Comparison of ENCODE assay signal across 18 mouse cellular contexts in genomic region chr12:111385883-111386641, GRCm38 (mm10). TPM values are rescaled to one million over a fixed set of nuclear protein-coding genes. Genes with fewer than 3 reads are reported as not detected.
A peak's percentile ranks its signal among the peaks of the same experiment; 100 is the strongest.
DNase-seq lines count a peak whose midpoint lies in the region; ATAC-seq and TF ChIP-seq lines count a peak whose summit lies in the region.
"Had no signal": no experiment of that assay in that cellular context is flagged by ENCODE, and none has a peak within 500 bp of the region (broad histone marks: within the 10 kb centered on the region; RNA-seq: fewer than 3 reads in every experiment).

No protein-coding gene starts in this region.

- no peaks in the 10 kb centered on the region for H3K36me3 ChIP-seq in heart, embryonic 11.5 days (ENCODE audit: control insufficient read depth, insufficient read depth, low read length)
- no peaks in the 10 kb centered on the region for H3K36me3 ChIP-seq in kidney, postnatal 0 days (ENCODE audit: insufficient read depth, low read length)
- H3K36me3 ChIP-seq in spleen, adult 2 months (ENCODE audit: control insufficient read depth, insufficient read depth, low read length), result no peaks in the 10 kb centered on the region
- H3K36me3 ChIP-seq: G1E; midbrain, embryonic 15.5 days; neural tube, embryonic 13.5 days had no signal

- TF ChIP-seq POLR2A in spleen, adult 2 months (IDR thresholded peaks at IDR 0.05; ENCODE audit: low read depth, low read length), result no peak

- TF ChIP-seq CTCF in kidney, postnatal 0 days (IDR thresholded peaks at IDR 0.05; ENCODE audit: low read depth), result no peak
- no peak for TF ChIP-seq CTCF in spleen, adult 2 months (IDR thresholded peaks at IDR 0.05; ENCODE audit: extremely low read depth, insufficient read depth, insufficient read length, insufficient replicate concordance)

- no peak overlapping the region for H3K9ac ChIP-seq in heart, embryonic 11.5 days (ENCODE audit: low read depth, low read length)
- no peak overlapping the region for H3K9ac ChIP-seq in kidney, postnatal 0 days (ENCODE audit: low read depth, low read length)
- H3K9ac ChIP-seq: midbrain, embryonic 15.5 days; neural tube, embryonic 13.5 days had no signal

- peak overlapping the region; percentile 84 for H3K27ac ChIP-seq in heart, embryonic 11.5 days (ENCODE audit: low read depth, low read length)
- peak overlapping the region; percentile 73 for H3K27ac ChIP-seq in kidney, postnatal 0 days
- H3K27ac ChIP-seq in spleen, adult 2 months (ENCODE audit: insufficient read depth, low read length), result peak overlapping the region; percentile 16; the same call in 1 of the 2 replicates
- H3K27ac ChIP-seq: midbrain, embryonic 15.5 days; neural tube, embryonic 13.5 days had no signal

- 76% methylated on average over 13 of the region's 13 CpGs for WGBS in heart, embryonic 11.5 days (ENCODE audit: insufficient replicate concordance)
- WGBS in kidney, postnatal 0 days, result 74% methylated on average over 13 of the region's 13 CpGs
- WGBS in spleen, adult 2 months, result 80% methylated on average over 13 of the region's 13 CpGs

- no peak overlapping the region for H3K4me2 ChIP-seq in heart, embryonic 11.5 days
- H3K4me2 ChIP-seq in kidney, postnatal 0 days (ENCODE audit: low read length), result no peak overlapping the region
- H3K4me2 ChIP-seq: midbrain, embryonic 15.5 days; neural tube, embryonic 13.5 days had no signal

- ATAC-seq in heart, embryonic 11.5 days (replicated peaks; ENCODE audit: insufficient number of reproducible peaks, low FRiP score, low TSS enrichment), result peak; percentile 35
- ATAC-seq in kidney, postnatal 0 days (replicated peaks; ENCODE audit: low FRiP score, low read depth), result peak; percentile 33
- ATAC-seq: midbrain, embryonic 15.5 days had no signal

- no peak for DNase-seq in heart, adult 18-20 months
- no peak for DNase-seq in kidney, postnatal 0 days (ENCODE audit: low spot score)
- DNase-seq in kidney, postnatal 14 days, result no peak
- DNase-seq in spleen, adult 2 months (ENCODE audit: low read depth in 1 of 2, low spot score in 2 of 2), result no peak
- DNase-seq in spleen, postnatal 36 days (ENCODE audit: low spot score in 2 of 2), result no peak
- no peak for DNase-seq in adrenal gland, postnatal 4 days (ENCODE audit: low spot score in 2 of 2)
- no peak for DNase-seq in adrenal gland, adult 8-10 months
- DNase-seq: B cell, adult 2 months; cerebellum, adult 2 months; embryo, embryonic 11 days; layer of hippocampus, adult 9-11 months; right cerebral cortex, adult 18-20 months; thymus, postnatal 25 days had no signal

- H3K9me3 ChIP-seq in heart, embryonic 11.5 days (replicated peaks; ENCODE audit: control insufficient read depth, low read length), result no peaks in the 10 kb centered on the region
- no peaks in the 10 kb centered on the region for H3K9me3 ChIP-seq in kidney, postnatal 0 days (replicated peaks; ENCODE audit: low read length)
- H3K9me3 ChIP-seq: G1E; midbrain, embryonic 15.5 days; neural tube, embryonic 13.5 days had no signal

- peaks cover 13% of the 10 kb centered on the region for H3K4me1 ChIP-seq in heart, embryonic 11.5 days (ENCODE audit: control insufficient read depth, insufficient read depth, low read length)
- peaks cover 6% of the 10 kb centered on the region for H3K4me1 ChIP-seq in kidney, postnatal 0 days (replicated peaks; ENCODE audit: insufficient read depth, low read length)
- H3K4me1 ChIP-seq in spleen, adult 2 months (ENCODE audit: control insufficient read depth, insufficient read depth, insufficient read length), result no peaks in the 10 kb centered on the region
- H3K4me1 ChIP-seq: midbrain, embryonic 15.5 days; neural tube, embryonic 13.5 days had no signal

- no peaks in the 10 kb centered on the region for H3K27me3 ChIP-seq in heart, embryonic 11.5 days (ENCODE audit: control insufficient read depth, insufficient read depth, low read length)
- H3K27me3 ChIP-seq in kidney, postnatal 0 days (ENCODE audit: insufficient read depth, low read length), result no peaks in the 10 kb centered on the region
- H3K27me3 ChIP-seq in spleen, adult 2 months (ENCODE audit: control insufficient read depth, insufficient read depth, low read length), result no peaks in the 10 kb centered on the region
- H3K27me3 ChIP-seq: midbrain, embryonic 15.5 days; neural tube, embryonic 13.5 days had no signal

- no peak overlapping the region for H3K4me3 ChIP-seq in heart, embryonic 11.5 days (ENCODE audit: low read depth, low read length)
- H3K4me3 ChIP-seq in kidney, postnatal 0 days (replicated peaks; ENCODE audit: low read depth, low read length), result no peak overlapping the region
- no peak overlapping the region for H3K4me3 ChIP-seq in spleen, adult 2 months (ENCODE audit: extremely low read depth, insufficient read depth, insufficient read length)
- H3K4me3 ChIP-seq: midbrain, embryonic 15.5 days; neural tube, embryonic 13.5 days had no signal

RNA-seq across cellular contexts. Expression of gene Cdc42bpb, which starts 8.5 kb away (rescaled TPM):
- 25.4 and 33.2 TPM in 2 replicates for polyA plus RNA-seq in heart, embryonic 11.5 days (2014; fragmentation: Nextera tagmentation; extraction: Ambion mirVana)
- total RNA-seq in heart, adult 18-20 months (2021), result 10 to 100 TPM; 52.7 to 57.6 TPM
- polyA plus RNA-seq in kidney, postnatal 0 days (2015; fragmentation: Nextera tagmentation; extraction: Ambion mirVana), result 27.7 and 31.6 TPM in 2 replicates
- polyA plus RNA-seq in spleen, adult 2 months (2012; rRNA removed), result 78.4 and 91.2 TPM in 2 replicates
- 100 to 1,000 TPM; 127 to 134 TPM for total RNA-seq in adrenal gland, postnatal 4 days (2021)
- 100 to 1,000 TPM; 112 to 162 (median 141) TPM for total RNA-seq in adrenal gland, adult 8-10 months (2022)
- total RNA-seq: G1E had no signal
- polyA plus RNA-seq: G1E had no signal

RNA-seq across cellular contexts. Expression of gene Lbhd2, which starts 20.5 kb away (rescaled TPM):
- 0.50 TPM in 1 of 2 replicates, not detected in the other for polyA plus RNA-seq in heart, embryonic 11.5 days (2014; fragmentation: Nextera tagmentation; extraction: Ambion mirVana)
- not detected for total RNA-seq in heart, adult 18-20 months (2021)
- polyA plus RNA-seq in kidney, postnatal 0 days (2015; fragmentation: Nextera tagmentation; extraction: Ambion mirVana), result 12.6 and 14.3 TPM in 2 replicates
- 2.0 and 3.5 TPM in 2 replicates for polyA plus RNA-seq in spleen, adult 2 months (2012; rRNA removed)
- total RNA-seq in adrenal gland, postnatal 4 days (2021), result 1 to 10 TPM; 1.1 to 3.0 TPM
- 1 to 10 TPM in 1 of 4 experiments, under 1 TPM in 3; 0.67 to 1.0 (median 0.78) TPM for total RNA-seq in adrenal gland, adult 8-10 months (2022)
- total RNA-seq: G1E; granulocyte monocyte progenitor cell, adult 5-6 weeks had no signal
- polyA plus RNA-seq: G1E; neural tube, embryonic 13.5 days had no signal

RNA-seq across cellular contexts. Expression of gene Exoc3l4, which starts 30.8 kb away (rescaled TPM):
- polyA plus RNA-seq in heart, embryonic 11.5 days (2014; fragmentation: Nextera tagmentation; extraction: Ambion mirVana), result 11.3 and 11.6 TPM in 2 replicates
- total RNA-seq in heart, adult 18-20 months (2021), result 1 to 10 TPM; 3.2 to 4.1 TPM
- polyA plus RNA-seq in kidney, postnatal 0 days (2015; fragmentation: Nextera tagmentation; extraction: Ambion mirVana), result 25.4 and 25.9 TPM in 2 replicates
- 36.2 and 50.4 TPM in 2 replicates for polyA plus RNA-seq in spleen, adult 2 months (2012; rRNA removed)
- 10 to 100 TPM in 1 of 2 experiments, 1 to 10 TPM in 1; 9.6 to 10.4 TPM for total RNA-seq in adrenal gland, postnatal 4 days (2021)
- total RNA-seq in adrenal gland, adult 8-10 months (2022), result 10 to 100 TPM in 1 of 4 experiments, 1 to 10 TPM in 3; 3.2 to 10.0 (median 7.8) TPM
- polyA plus RNA-seq: G1E had no signal

RNA-seq across cellular contexts. Expression of gene Tnfaip2, which starts 56.2 kb away (rescaled TPM):
- 7.7 and 11.2 TPM in 2 replicates for polyA plus RNA-seq in heart, embryonic 11.5 days (2014; fragmentation: Nextera tagmentation; extraction: Ambion mirVana)
- total RNA-seq in heart, adult 18-20 months (2021), result 10 to 100 TPM; 45.1 to 52.6 TPM
- 34.8 and 46.7 TPM in 2 replicates for polyA plus RNA-seq in kidney, postnatal 0 days (2015; fragmentation: Nextera tagmentation; extraction: Ambion mirVana)
- 46.4 and 51.9 TPM in 2 replicates for polyA plus RNA-seq in spleen, adult 2 months (2012; rRNA removed)
- total RNA-seq in adrenal gland, postnatal 4 days (2021), result 10 to 100 TPM; 17.6 to 25.8 TPM
- total RNA-seq in adrenal gland, adult 8-10 months (2022), result 10 to 100 TPM; 14.3 to 28.0 (median 17.7) TPM

Comparison
In these comparisons a context has a peak if more than half of its experiments do, and no peak if none do; other contexts are left out.
1. H3K27ac ChIP-seq: peak in every context shown above with its lines; median percentile 84 in heart, embryonic 11.5 days; 73 in kidney, postnatal 0 days; 16 in spleen, adult 2 months.